Mouse (Mus musculus): Measurements from ENCODE around the gene Gtse1. TPM values are rescaled to one million over a fixed set of nuclear protein-coding genes. Genes with fewer than 3 reads are reported as not detected.
A peak's percentile ranks its signal among the peaks of the same experiment; 100 is the strongest.

The Gtse1 gene
- 25.5 and 27.2 TPM in 2 replicates for polyA plus RNA-seq (2015; fragmentation: Nextera tagmentation; extraction: Ambion mirVana)

DNA sequence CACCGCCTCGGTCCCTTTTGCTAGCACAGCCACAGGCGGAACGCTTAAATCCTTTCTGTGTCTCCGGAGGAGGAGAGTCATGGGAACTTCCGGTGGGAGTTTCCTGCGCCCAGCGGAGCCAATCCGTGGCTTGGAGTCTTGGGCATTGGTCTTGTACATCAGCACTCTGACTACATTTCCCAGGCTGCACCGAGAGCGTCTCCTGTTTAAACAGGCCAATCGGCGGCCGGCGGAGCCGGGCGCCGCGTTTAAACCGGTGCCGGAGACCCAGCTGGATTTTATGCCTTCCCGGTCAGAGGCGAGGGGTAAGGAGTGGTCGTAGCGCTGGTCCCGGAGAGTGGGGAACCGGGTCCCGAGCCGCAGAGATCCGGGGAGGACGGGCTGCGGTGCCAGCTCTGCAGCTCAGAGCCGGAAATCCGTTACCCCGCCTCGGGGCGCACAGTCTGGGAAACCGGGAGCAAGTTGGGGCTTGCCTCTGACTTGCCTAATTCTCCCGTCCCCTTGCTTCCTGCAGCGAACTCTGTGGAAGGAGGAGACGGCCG, at the start of gene Gtse1:
TSS of gene Gtse1 (plus strand) at position 256 of the 542 bp plus-strand sequence.
- peak; percentile 95 for ATAC-seq (ENCODE audit: insufficient number of reproducible peaks, insufficient read depth, low FRiP score, low TSS enrichment, low read depth)
- peaks cover 20% of the 10 kb centered on the region for H3K4me1 ChIP-seq
- peak within 1 kb of the TSS; percentile 83 for H3K4me3 ChIP-seq
- H3K27ac ChIP-seq: peak within 1 kb of the TSS; percentile 65
- no peaks in the 10 kb centered on the region for H3K9me3 ChIP-seq
- under 1% methylated on average over 42 of the region's 42 CpGs for WGBS
- H3K27me3 ChIP-seq: no peaks in the 10 kb centered on the region
- H3K4me2 ChIP-seq: peak within 1 kb of the TSS; percentile 86
- peaks cover 32% of the 10 kb centered on the region for H3K36me3 ChIP-seq
- peak within 1 kb of the TSS; percentile 87 for H3K9ac ChIP-seq

DNA sequence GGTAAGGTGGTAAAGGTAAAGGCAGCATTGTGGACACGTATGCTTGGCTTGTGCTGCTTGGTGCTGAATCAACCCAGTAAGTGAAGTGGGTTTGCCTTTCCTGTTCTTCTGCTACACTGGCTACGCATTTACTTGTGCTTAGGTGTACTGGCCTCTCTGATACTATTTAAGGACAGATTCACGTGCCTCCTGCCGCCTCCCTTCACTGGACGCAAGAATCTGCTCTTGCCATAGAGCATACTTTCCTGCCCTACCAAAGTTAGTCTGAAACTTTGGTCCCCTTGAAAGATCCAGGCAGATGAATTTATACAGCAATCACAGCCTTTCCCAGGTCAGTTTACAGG, 49.1 kb upstream of the Gtse1 start:
- H3K4me1 ChIP-seq: peaks cover 13% of the 10 kb centered on the region
- H3K27me3 ChIP-seq: no peaks in the 10 kb centered on the region; the same call in 1 of the 2 replicates
- H3K9me3 ChIP-seq: 0 out of 2 replicates have a peak, but pooled peaks cover 3% of the 10 kb centered on the region
- H3K4me3 ChIP-seq: peak overlapping the region; percentile 76
- ATAC-seq (ENCODE audit: insufficient number of reproducible peaks, insufficient read depth, low FRiP score, low TSS enrichment, low read depth): no peak
- H3K36me3 ChIP-seq: no peaks in the 10 kb centered on the region
- 88% methylated on average over 5 of the region's 5 CpGs for WGBS
- peak overlapping the region; percentile 90 for H3K4me2 ChIP-seq
- H3K9ac ChIP-seq: peak overlapping the region; percentile 87; the same call in 1 of the 2 replicates
- no peak overlapping the region for H3K27ac ChIP-seq

- Histone ChIP-seq H3K4me1 (peaks cover 13% of the 10 kb centered on the region), H3K4me2 (peak overlapping the region; percentile 90), H3K27ac (peak overlapping the region; percentile 89), H3K36me3 (no peaks in the 10 kb centered on the region), H3K9ac (peak overlapping the region; percentile 87), H3K27me3 (no peaks in the 10 kb centered on the region; the same call in 1 of the 2 replicates), H3K9me3 (0 out of 2 replicates have a peak, but pooled peaks cover 3% of the 10 kb centered on the region), H3K4me3 (peak overlapping the region; percentile 76)
- 4% methylated on average over 36 of the region's 36 CpGs for WGBS
- peak; percentile 58 for ATAC-seq (ENCODE audit: insufficient number of reproducible peaks, insufficient read depth, low FRiP score, low TSS enrichment, low read depth)
Measured at GRCm38 (mm10) chr15:85810806-85811521, 48.6 kb upstream of the Gtse1 start.

- peak within 1 kb of the TSS; percentile 90 for H3K4me2 ChIP-seq
- 2% methylated on average over 36 of the region's 36 CpGs for WGBS
- peaks cover 13% of the 10 kb centered on the region for H3K4me1 ChIP-seq
- no peaks in the 10 kb centered on the region; the same call in 1 of the 2 replicates for H3K27me3 ChIP-seq
- no peaks in the 10 kb centered on the region for H3K36me3 ChIP-seq
- peak within 1 kb of the TSS; percentile 89 for H3K27ac ChIP-seq
- 0 out of 2 replicates have a peak, but pooled peaks cover 3% of the 10 kb centered on the region for H3K9me3 ChIP-seq
- ATAC-seq (ENCODE audit: insufficient number of reproducible peaks, insufficient read depth, low FRiP score, low TSS enrichment, low read depth): peak; percentile 90
- peak within 1 kb of the TSS; percentile 87 for H3K9ac ChIP-seq
- H3K4me3 ChIP-seq: peak within 1 kb of the TSS; percentile 76
Measured at GRCm38 (mm10) chr15:85811535-85812277, 47.8 kb upstream of the Gtse1 start, which contains the start of gene Cdpf1. Cdpf1 (minus strand) TSS chr15:85811697.

DNA sequence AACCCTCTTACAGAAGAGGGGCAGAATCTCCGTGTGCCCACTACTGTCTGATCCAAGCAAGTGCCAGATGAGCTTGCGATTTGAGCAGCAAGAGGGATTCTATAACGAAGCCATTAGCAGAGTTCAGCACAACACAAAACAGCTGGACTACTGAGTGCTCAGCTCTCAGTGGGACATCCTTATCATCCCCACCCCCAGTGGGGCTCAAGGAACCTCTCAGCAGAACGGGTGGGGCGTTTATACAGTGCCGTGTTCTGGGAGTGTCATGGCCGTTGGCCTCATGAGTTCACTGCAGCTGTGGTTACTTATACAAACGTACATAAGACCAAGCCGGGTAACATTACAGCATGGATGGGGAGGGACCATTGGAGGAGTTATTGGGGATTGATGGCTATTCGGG, 46.1 kb upstream of the Gtse1 start:
- WGBS: 70% methylated on average over 10 of the region's 10 CpGs
- Histone ChIP-seq H3K36me3 (no peaks in the 10 kb centered on the region), H3K9me3 (peaks cover 9% of the 10 kb centered on the region; the same call in 1 of the 2 replicates), H3K4me1 (peaks cover 13% of the 10 kb centered on the region), H3K27me3 (no peaks in the 10 kb centered on the region; the same call in 1 of the 2 replicates), H3K4me3 (no peak overlapping the region), H3K4me2 (no peak overlapping the region), H3K27ac (no peak overlapping the region), H3K9ac (no peak overlapping the region)
- no peak for ATAC-seq (ENCODE audit: insufficient number of reproducible peaks, insufficient read depth, low FRiP score, low TSS enrichment, low read depth)

DNA sequence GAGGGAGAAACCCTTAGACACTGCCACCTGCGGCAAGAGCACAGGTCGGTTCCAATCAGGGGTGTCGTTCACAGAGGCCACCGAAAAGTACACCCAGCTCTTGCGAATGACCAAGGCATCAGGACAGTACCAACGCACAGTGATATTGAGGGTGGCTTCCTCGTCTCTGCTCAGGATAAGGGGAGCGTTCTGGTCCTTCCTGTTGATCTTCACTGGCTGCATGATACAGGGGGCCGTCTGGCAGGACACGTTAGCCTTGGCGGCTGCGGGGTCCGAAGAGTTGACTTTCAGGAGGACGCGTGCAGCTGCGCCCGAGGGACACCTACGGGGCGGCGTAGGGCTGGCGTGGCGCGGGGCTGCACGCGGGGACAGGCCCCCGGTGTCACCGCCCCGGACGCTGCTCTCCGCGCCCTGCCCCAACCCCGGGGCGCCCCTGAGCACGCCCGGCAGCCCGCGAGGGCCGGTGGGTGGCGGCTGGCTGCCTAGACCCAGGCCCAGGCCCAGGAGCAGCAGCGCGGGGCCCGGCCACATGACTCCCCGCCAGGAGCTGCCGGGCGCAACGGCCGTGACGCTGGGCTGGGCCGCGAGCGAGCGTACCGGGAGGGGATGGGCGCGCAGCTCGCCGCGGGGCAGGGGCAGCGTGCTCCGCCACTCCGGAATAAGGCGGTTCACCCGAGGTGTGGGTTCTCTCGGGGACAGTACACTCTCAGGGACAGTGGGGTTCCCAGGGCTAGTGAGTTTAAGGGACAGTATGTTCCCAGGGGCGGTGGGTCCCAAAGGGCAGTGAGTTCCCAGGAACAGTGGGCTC, 38.1 kb upstream of the Gtse1 start, which contains the start of gene Pkdrej:
TSS of gene Pkdrej (minus strand) at position 532 of the 808 bp plus-strand sequence.
- Histone ChIP-seq H3K27me3 (peaks cover 20% of the 10 kb centered on the region), H3K27ac (0 out of 2 replicates have a peak within 1 kb of the TSS, but pooled peaks have one; percentile 16), H3K4me3 (peak within 1 kb of the TSS; percentile 54), H3K4me1 (peaks cover 11% of the 10 kb centered on the region; the same call in 1 of the 2 replicates), H3K9ac (peak within 1 kb of the TSS; percentile 84), H3K4me2 (peak within 1 kb of the TSS; percentile 97), H3K9me3 (peaks cover 12% of the 10 kb centered on the region; the same call in 1 of the 2 replicates), H3K36me3 (no peaks in the 10 kb centered on the region)
- ATAC-seq (ENCODE audit: insufficient number of reproducible peaks, insufficient read depth, low FRiP score, low TSS enrichment, low read depth): peak; percentile 64
- under 1% methylated on average over 65 of the region's 65 CpGs for WGBS

GRCm38 (mm10) chr15:85822011-85822359, 37.6 kb upstream of the Gtse1 start:
- Histone ChIP-seq H3K4me3 (peak overlapping the region; percentile 54), H3K9ac (peak overlapping the region; percentile 84), H3K27me3 (peaks cover 20% of the 10 kb centered on the region), H3K4me2 (peak overlapping the region; percentile 97), H3K4me1 (peaks cover 11% of the 10 kb centered on the region; the same call in 1 of the 2 replicates), H3K9me3 (peaks cover 12% of the 10 kb centered on the region; the same call in 1 of the 2 replicates), H3K27ac (no peak overlapping the region), H3K36me3 (no peaks in the 10 kb centered on the region)
- 15% methylated on average over 4 of the region's 4 CpGs for WGBS
- ATAC-seq (ENCODE audit: insufficient number of reproducible peaks, insufficient read depth, low FRiP score, low TSS enrichment, low read depth): no peak

DNA sequence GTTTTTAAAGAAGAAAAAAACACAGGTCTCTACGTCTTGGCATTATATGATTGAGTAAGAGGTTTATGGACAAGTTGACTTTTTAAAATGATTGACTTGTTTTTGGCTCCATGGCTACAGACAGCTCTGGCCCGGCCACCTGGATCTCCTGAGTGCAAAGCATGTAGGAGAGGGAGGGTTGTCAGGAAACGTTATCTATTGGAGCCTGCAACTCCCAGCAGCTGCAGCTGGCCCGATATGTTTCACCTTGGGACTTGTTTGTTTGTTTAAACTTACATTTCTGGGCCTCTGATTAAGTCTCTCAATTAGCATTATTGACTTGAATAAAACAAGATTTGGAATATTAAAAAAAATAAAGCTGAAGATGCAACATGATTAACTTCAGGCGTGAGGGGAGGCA, 32.9 kb upstream of the Gtse1 start:
- H3K9ac ChIP-seq: no peak overlapping the region
- no peak overlapping the region for H3K27ac ChIP-seq
- 59% methylated on average over 5 of the region's 5 CpGs for WGBS
- H3K36me3 ChIP-seq: no peaks in the 10 kb centered on the region
- no peak overlapping the region for H3K4me2 ChIP-seq
- H3K9me3 ChIP-seq: no peaks in the 10 kb centered on the region
- no peak for ATAC-seq (ENCODE audit: insufficient number of reproducible peaks, insufficient read depth, low FRiP score, low TSS enrichment, low read depth)
- H3K27me3 ChIP-seq: no peaks in the 10 kb centered on the region
- no peak overlapping the region for H3K4me3 ChIP-seq
- H3K4me1 ChIP-seq: peaks cover 9% of the 10 kb centered on the region

- Histone ChIP-seq H3K9me3 (no peaks in the 10 kb centered on the region), H3K27me3 (no peaks in the 10 kb centered on the region), H3K4me1 (peaks cover 11% of the 10 kb centered on the region), H3K4me3 (no peak overlapping the region), H3K4me2 (no peak overlapping the region), H3K9ac (no peak overlapping the region), H3K36me3 (no peaks in the 10 kb centered on the region), H3K27ac (no peak overlapping the region)
- WGBS: 84% methylated on average over 4 of the region's 4 CpGs
- no peak for ATAC-seq (ENCODE audit: insufficient number of reproducible peaks, insufficient read depth, low FRiP score, low TSS enrichment, low read depth)
Measured at GRCm38 (mm10) chr15:85828071-85828470, 31.5 kb upstream of the Gtse1 start.

GRCm38 (mm10) chr15:85829470-85829869, 30.1 kb upstream of the Gtse1 start:
- H3K4me2 ChIP-seq: no peak overlapping the region
- H3K36me3 ChIP-seq: no peaks in the 10 kb centered on the region
- 68% methylated on average over 5 of the region's 5 CpGs for WGBS
- H3K4me1 ChIP-seq: peaks cover 11% of the 10 kb centered on the region
- no peak overlapping the region for H3K4me3 ChIP-seq
- H3K9ac ChIP-seq: no peak overlapping the region
- no peak overlapping the region for H3K27ac ChIP-seq
- no peaks in the 10 kb centered on the region for H3K27me3 ChIP-seq
- H3K9me3 ChIP-seq: no peaks in the 10 kb centered on the region
- no peak for ATAC-seq (ENCODE audit: insufficient number of reproducible peaks, insufficient read depth, low FRiP score, low TSS enrichment, low read depth)
